Mouse (Mus musculus) hindbrain, postnatal 0 days (tissue): ENCODE measurements around the gene St3gal6. TPM values are rescaled to one million over a fixed set of nuclear protein-coding genes. Genes with fewer than 3 reads are reported as not detected.

Experiments
- ATAC-seq: fragments of 200-750 bp; cut with Nextera tagmentation; 2 replicates; pipeline ENCODE4 v1.8.0; 2017; ENCODE audit warnings: mild to moderate bottlenecking, moderate TSS enrichment, moderate library complexity
- DNase-seq: peaks from one replicate; pipeline ENCODE4 v3.0.0-alpha.2; 2015; ENCODE audit warnings: low spot score
- H3K27ac ChIP-seq: fragments of 300-500 bp; sonication (generic); 2 replicates; pipeline ENCODE4 v1.5.1; 2014; ENCODE audit warnings: mild to moderate bottlenecking
- H3K27me3 ChIP-seq: fragments of 300-500 bp; sonication (generic); 2 replicates; pipeline ENCODE4 v1.6.1; 2014; ENCODE audit warnings: low read length, mixed read lengths; ENCODE audit not compliant: insufficient read depth
- H3K36me3 ChIP-seq: fragments of 300-500 bp; sonication (generic); 2 replicates; pipeline ENCODE4 v1.6.1; 2014; ENCODE audit warnings: low read length, mixed read lengths; ENCODE audit not compliant: insufficient read depth
- H3K4me1 ChIP-seq: fragments of 300-500 bp; sonication (generic); 2 replicates; pipeline ENCODE4 v1.6.1; 2014; ENCODE audit warnings: antibody characterized with exemption, low read length, mixed read lengths; ENCODE audit not compliant: insufficient read depth
- H3K4me2 ChIP-seq: fragments of 300-500 bp; sonication (generic); 2 replicates; pipeline ENCODE4 v1.6.1; 2014; ENCODE audit warnings: low read depth, mild to moderate bottlenecking, low read length, moderate library complexity, mixed read lengths
- H3K4me3 ChIP-seq: fragments of 300-500 bp; sonication (generic); 2 replicates; pipeline ENCODE4 v1.5.1; 2014; ENCODE audit warnings: low read length
- H3K9ac ChIP-seq: fragments of 300-500 bp; sonication (generic); replicated peaks from 2 replicates; pipeline ENCODE4 v1.6.1; 2014; ENCODE audit warnings: mild to moderate bottlenecking, low read length, moderate library complexity, mixed read lengths
- H3K9me3 ChIP-seq: fragments of 300-500 bp; sonication (generic); 2 replicates; pipeline ENCODE4 v1.6.1; 2016; ENCODE audit warnings: low read length, mixed read lengths
- CTCF ChIP-seq: IDR thresholded peaks from 2 replicates; pipeline ENCODE4 v1.5.1; 2016; ENCODE audit warnings: antibody characterized with exemption, control low read depth, low read depth
- WGBS: fragments of 180-500 bp; shearing (Covaris S2); extraction: QIAGEN DNeasy Blood & Tissue Kit; methylation state at CpG from one replicate; pipeline ENCODE4 v1.1.7; 2014; 5-methylcytosine and 5-hydroxymethylcytosine counted together
- polyA plus RNA-seq: library from polyadenylated mRNA; unstranded; fragments of >200 nt; fragmentation: Nextera tagmentation; extraction: Ambion mirVana; gene quantifications from 2 replicates; pipeline ENCODE4 v1.2.1, GENCODE M21; 2015
- total RNA-seq: library from RNA; depleted of rRNA; stranded (reverse); fragments of >200 nt; gene quantifications from 2 replicates; pipeline ENCODE4 v1.2.3, GENCODE M21; 2014

Gene St3gal6
- total and polyA plus RNA-seq, 2 experiments from 2014 or later: 10.8 to 18.5 TPM

DNA sequence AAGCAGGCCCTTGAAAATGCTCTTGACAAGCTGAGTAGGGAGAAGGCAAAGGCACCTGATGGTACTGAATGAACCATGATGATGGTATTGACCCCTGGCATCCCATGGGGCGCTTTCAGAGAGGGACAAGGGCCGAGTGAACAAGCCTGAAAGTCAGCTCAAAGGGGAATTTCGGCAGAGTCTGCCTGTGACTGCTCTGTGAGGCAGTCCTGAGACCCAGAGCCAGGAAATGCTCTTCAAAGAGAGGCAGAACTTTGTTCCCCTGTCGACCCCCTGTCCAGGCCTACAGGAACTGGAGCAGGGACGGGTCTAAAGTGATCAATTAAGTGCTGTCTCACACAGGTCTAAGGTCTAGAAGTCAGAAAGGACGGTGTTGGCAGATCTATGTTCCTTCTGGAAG is 10.3 kb downstream of the St3gal6 start:
- Histone ChIP-seq H3K9me3 (no peaks in the 10 kb centered on the region), H3K4me3 (no peak overlapping the region), H3K4me2 (0 out of 2 replicates have a peak overlapping the region, but pooled peaks have one; percentile 1), H3K36me3 (no peaks in the 10 kb centered on the region), H3K4me1 (no peaks in the 10 kb centered on the region), H3K9ac (no peak overlapping the region), H3K27ac (peak overlapping the region; percentile 37), H3K27me3 (no peaks in the 10 kb centered on the region)
- no peak for ATAC-seq
- 34% methylated on average over 6 of the region's 6 CpGs for WGBS
- TF ChIP-seq CTCF: no peak
- DNase-seq: no peak

DNA sequence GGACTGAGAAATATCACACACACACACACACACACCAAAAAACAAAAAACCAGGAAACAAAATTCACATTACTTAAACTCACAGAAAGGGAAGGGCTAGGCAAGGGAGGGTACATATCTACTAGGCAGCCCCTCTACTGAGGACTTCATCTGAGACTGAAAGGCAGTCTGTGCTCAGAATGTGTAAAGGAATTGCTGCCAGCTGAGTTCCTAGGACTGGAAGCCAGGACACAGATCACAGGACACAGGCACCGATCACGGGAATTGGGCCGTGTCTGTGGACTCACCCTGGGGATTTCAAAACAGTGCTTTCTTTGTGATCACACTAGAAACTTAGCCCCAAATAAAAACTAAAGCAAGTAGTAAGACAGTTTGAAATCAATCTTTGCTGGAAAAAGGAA is 11.2 kb downstream of the St3gal6 start:
- DNase-seq (peak; percentile 65), ATAC-seq (peak; percentile 77)
- TF ChIP-seq CTCF: no peak
- H3K4me1 ChIP-seq: no peaks in the 10 kb centered on the region
- peak overlapping the region; percentile 23; the same call in 1 of the 2 replicates for H3K4me2 ChIP-seq
- no peaks in the 10 kb centered on the region for H3K36me3 ChIP-seq
- H3K9me3 ChIP-seq: no peaks in the 10 kb centered on the region
- WGBS: 21% methylated on average over 3 of the region's 3 CpGs
- no peak overlapping the region for H3K4me3 ChIP-seq
- H3K27ac ChIP-seq: peak overlapping the region; percentile 37; the same call in 1 of the 2 replicates
- no peak overlapping the region for H3K9ac ChIP-seq
- no peaks in the 10 kb centered on the region for H3K27me3 ChIP-seq

- ATAC-seq (no peak), DNase-seq (peak; percentile 71)
- H3K27me3 ChIP-seq: no peaks in the 10 kb centered on the region
- H3K9me3 ChIP-seq: no peaks in the 10 kb centered on the region
- H3K4me3 ChIP-seq: no peak overlapping the region
- peak overlapping the region; percentile 37; the same call in 1 of the 2 replicates for H3K27ac ChIP-seq
- TF ChIP-seq CTCF: no peak
- H3K36me3 ChIP-seq: no peaks in the 10 kb centered on the region
- no peak overlapping the region for H3K9ac ChIP-seq
- 23% methylated on average over 9 of the region's 9 CpGs for WGBS
- peak overlapping the region; percentile 23 for H3K4me2 ChIP-seq
- no peaks in the 10 kb centered on the region for H3K4me1 ChIP-seq
Observed at GRCm38 (mm10) chr16:58512181-58512761, 11.8 kb downstream of the St3gal6 start.

DNA sequence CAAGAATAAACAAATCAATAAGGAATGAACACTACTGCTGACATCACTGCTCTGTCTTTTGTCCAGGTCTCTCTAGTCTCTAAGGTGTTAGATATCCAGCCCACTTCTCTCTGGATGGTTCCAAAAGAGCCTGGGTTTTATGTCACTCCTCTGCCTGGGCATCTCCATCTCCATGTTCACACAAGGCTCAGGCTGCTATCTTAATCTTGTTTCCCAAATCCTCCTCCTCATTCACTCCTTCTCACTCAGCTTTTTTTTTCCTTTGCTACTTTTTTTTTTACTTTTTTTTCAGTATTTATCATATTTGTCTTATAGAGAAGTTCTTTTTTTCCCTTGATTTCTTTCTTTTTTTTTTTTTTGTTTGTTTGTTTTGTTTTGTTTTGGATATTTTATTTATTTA is 19.1 kb downstream of the St3gal6 start:
- no peak for TF ChIP-seq CTCF
- H3K4me1 ChIP-seq: no peaks in the 10 kb centered on the region
- H3K9ac ChIP-seq: no peak overlapping the region
- no peak for ATAC-seq
- H3K4me2 ChIP-seq: no peak overlapping the region
- H3K27me3 ChIP-seq: no peaks in the 10 kb centered on the region
- no peaks in the 10 kb centered on the region for H3K9me3 ChIP-seq
- no peak overlapping the region for H3K27ac ChIP-seq
- no peak for DNase-seq
- no peaks in the 10 kb centered on the region for H3K36me3 ChIP-seq
- H3K4me3 ChIP-seq: no peak overlapping the region

DNA sequence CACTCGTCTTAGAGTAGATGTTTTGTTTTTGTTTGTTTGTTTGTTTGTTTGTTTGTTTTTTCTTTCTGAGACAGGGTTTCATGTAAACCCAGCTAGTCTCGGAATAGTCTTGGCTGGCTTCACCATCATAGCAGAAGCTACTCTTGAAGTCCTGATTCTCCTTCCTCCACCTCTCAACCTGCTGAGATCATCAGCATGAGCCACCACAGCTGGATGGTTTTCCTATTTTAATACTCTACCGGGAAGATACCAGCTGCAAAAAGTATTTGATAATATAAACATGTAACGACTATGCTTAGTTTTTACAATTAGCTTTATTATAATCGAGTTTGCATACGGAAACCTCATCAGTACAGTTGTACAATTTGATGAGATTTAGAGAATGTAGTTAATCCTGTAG is 21.5 kb downstream of the St3gal6 start:
- DNase-seq: no peak
- no peak overlapping the region for H3K4me2 ChIP-seq
- 0 out of 2 replicates have a peak overlapping the region, but pooled peaks have one; percentile 3 for H3K27ac ChIP-seq
- H3K9ac ChIP-seq: no peak overlapping the region
- no peak for TF ChIP-seq CTCF
- no peaks in the 10 kb centered on the region for H3K9me3 ChIP-seq
- no peak for ATAC-seq
- no peaks in the 10 kb centered on the region for H3K36me3 ChIP-seq
- H3K4me3 ChIP-seq: no peak overlapping the region
- WGBS: 71% methylated on average over 6 of the region's 6 CpGs
- H3K27me3 ChIP-seq: no peaks in the 10 kb centered on the region
- H3K4me1 ChIP-seq: no peaks in the 10 kb centered on the region

GRCm38 (mm10) chr16:58501760-58502301 is 22.2 kb downstream of the St3gal6 start:
- H3K4me3 ChIP-seq: no peak overlapping the region
- no peaks in the 10 kb centered on the region for H3K9me3 ChIP-seq
- H3K36me3 ChIP-seq: no peaks in the 10 kb centered on the region
- H3K9ac ChIP-seq: no peak overlapping the region
- no peak overlapping the region for H3K27ac ChIP-seq
- TF ChIP-seq CTCF: no peak
- H3K27me3 ChIP-seq: no peaks in the 10 kb centered on the region
- WGBS: 31% methylated on average over 6 of the region's 6 CpGs
- ATAC-seq (0 out of 2 replicates have a peak, but pooled peaks have one; percentile 30), DNase-seq (no peak)
- H3K4me2 ChIP-seq: no peak overlapping the region
- no peaks in the 10 kb centered on the region for H3K4me1 ChIP-seq

- H3K4me1 ChIP-seq: no peaks in the 10 kb centered on the region
- peak overlapping the region; percentile 32; the same call in 1 of the 2 replicates for H3K27ac ChIP-seq
- no peaks in the 10 kb centered on the region for H3K27me3 ChIP-seq
- no peaks in the 10 kb centered on the region for H3K36me3 ChIP-seq
- H3K4me3 ChIP-seq: no peak overlapping the region
- no peak for TF ChIP-seq CTCF
- no peak overlapping the region for H3K4me2 ChIP-seq
- DNase-seq: no peak
- H3K9me3 ChIP-seq: no peaks in the 10 kb centered on the region
- 67% methylated on average over 5 of the region's 5 CpGs for WGBS
- no peak overlapping the region for H3K9ac ChIP-seq
- no peak for ATAC-seq
Observed at GRCm38 (mm10) chr16:58499650-58500049, 24.4 kb downstream of the St3gal6 start.
